16 mouse cellular contexts compared by ENCODE assay signal in genomic region chr3:21842545-21843291, GRCm38 (mm10).
DNase-seq lines count a peak whose midpoint lies in the region; ATAC-seq and TF ChIP-seq lines count a peak whose summit lies in the region.
"Had no signal": no experiment of that assay in that cellular context is flagged by ENCODE, and none has a peak within 500 bp of the region (broad histone marks: within the 10 kb centered on the region; RNA-seq: fewer than 3 reads in every experiment).

No protein-coding gene starts in this region.

- 39% methylated on average over 10 of the region's 10 CpGs for WGBS in heart, adult 2 months
- WGBS in hindbrain, embryonic 16.5 days = 30% methylated on average over 10 of the region's 10 CpGs

- no peak for TF ChIP-seq CTCF in heart, adult 2 months (IDR thresholded peaks at IDR 0.05)

- peaks cover 3% of the 10 kb centered on the region; the same call in 1 of the 2 replicates for H3K36me3 ChIP-seq in heart, adult 2 months (ENCODE audit: control insufficient read depth, insufficient read depth, low read length)
- H3K36me3 ChIP-seq in hindbrain, embryonic 16.5 days (ENCODE audit: control insufficient read depth, insufficient read depth, low read length) = no peaks in the 10 kb centered on the region
- H3K36me3 ChIP-seq: embryonic facial prominence, embryonic 12.5 days; forebrain, embryonic 10.5 days; limb, embryonic 12.5 days had no signal

- H3K79me2 ChIP-seq in heart, adult 2 months (replicated peaks; ENCODE audit: control insufficient read depth, insufficient read depth, low read length) = no peaks in the 10 kb centered on the region

- H3K4me2 ChIP-seq in hindbrain, embryonic 16.5 days (ENCODE audit: low read length) = no peak overlapping the region
- H3K4me2 ChIP-seq: embryonic facial prominence, embryonic 12.5 days; limb, embryonic 12.5 days had no signal

- no peak overlapping the region for H3K27ac ChIP-seq in heart, adult 2 months
- H3K27ac ChIP-seq in hindbrain, embryonic 16.5 days (ENCODE audit: low read depth, low read length) = peak overlapping the region; percentile 9; the same call in 1 of the 2 replicates
- H3K27ac ChIP-seq: embryonic facial prominence, embryonic 12.5 days; forebrain, embryonic 10.5 days; limb, embryonic 12.5 days had no signal

- peaks cover 8% of the 10 kb centered on the region for H3K4me1 ChIP-seq in heart, adult 2 months (ENCODE audit: control insufficient read depth, insufficient read depth, low read length)
- H3K4me1 ChIP-seq in hindbrain, embryonic 16.5 days (ENCODE audit: control insufficient read depth, insufficient read depth, low read depth, low read length) = peaks cover 6% of the 10 kb centered on the region
- H3K4me1 ChIP-seq: embryonic facial prominence, embryonic 12.5 days; limb, embryonic 12.5 days had no signal

- intact Hi-C loops in heart, adult 2 months (cut with DNase I) = loop anchor here (2.0 kb wide), 1 partner anchor 92 kb away; no protein-coding TSS in a partner anchor

- no peak overlapping the region for H3K9ac ChIP-seq in heart, adult 2 months (ENCODE audit: low read depth, low read length)
- H3K9ac ChIP-seq in hindbrain, embryonic 16.5 days (ENCODE audit: low read depth, low read length) = no peak overlapping the region
- H3K9ac ChIP-seq: embryonic facial prominence, embryonic 12.5 days; limb, embryonic 12.5 days had no signal

- H3K27me3 ChIP-seq in heart, adult 2 months (ENCODE audit: control insufficient read depth, insufficient read depth, low read length) = no peaks in the 10 kb centered on the region
- H3K27me3 ChIP-seq in hindbrain, embryonic 16.5 days (replicated peaks; ENCODE audit: control insufficient read depth, insufficient read depth, low read length) = no peaks in the 10 kb centered on the region
- H3K27me3 ChIP-seq: embryonic facial prominence, embryonic 12.5 days; limb, embryonic 12.5 days had no signal

- H3K9me3 ChIP-seq in hindbrain, embryonic 16.5 days (ENCODE audit: control insufficient read depth, low read length) = no peaks in the 10 kb centered on the region
- H3K9me3 ChIP-seq: embryonic facial prominence, embryonic 12.5 days; forebrain, embryonic 10.5 days; limb, embryonic 12.5 days had no signal

- TF ChIP-seq EP300 in heart, adult 2 months (IDR thresholded peaks at IDR 0.05; ENCODE audit: insufficient read depth, low read depth, low read length) = no peak

- no peak overlapping the region for H3K4me3 ChIP-seq in heart, adult 2 months
- H3K4me3 ChIP-seq in hindbrain, embryonic 16.5 days (ENCODE audit: low read length) = no peak overlapping the region
- H3K4me3 ChIP-seq: embryonic facial prominence, embryonic 12.5 days; forebrain, embryonic 10.5 days; limb, embryonic 12.5 days had no signal

- ATAC-seq in hindbrain, embryonic 16.5 days = peak; percentile 57
- ATAC-seq: CD4-positive, CD25-positive, alpha-beta regulatory T cell, adult 4 months had no signal

- DNase-seq in heart, adult 11 months = peak; percentile 27
- no peak for DNase-seq in heart, adult 2 months
- peak; percentile 22 to 44 for DNase-seq in kidney, postnatal 25 days
- DNase-seq in kidney, adult 11 months = no peak
- DNase-seq in adipocyte (ENCODE audit: low spot score) = peak; percentile 24
- DNase-seq in frontal cortex, postnatal 14 days (ENCODE audit: low spot score in 2 of 2) = no peak
- no peak for DNase-seq in frontal cortex, adult 2 months (ENCODE audit: extremely low spot score in 1 of 2, low spot score in 1 of 2)
- DNase-seq: cerebellum, adult 9-11 months; heart, postnatal 36 days; spleen, adult 18-20 months; thymus, postnatal 25 days had no signal

- TF ChIP-seq POLR2A in heart, adult 2 months (IDR thresholded peaks at IDR 0.05; ENCODE audit: insufficient read depth, low read depth, low read length) = no peak

Comparison
In these comparisons a context has a peak if more than half of its experiments do, and no peak if none do; other contexts are left out.
1. DNase-seq: peak in heart, adult 11 months (single experiment), kidney, postnatal 25 days (2 of 2) and adipocyte (single experiment); none in heart, adult 2 months (0 of 2), kidney, adult 11 months (single experiment), frontal cortex, postnatal 14 days (0 of 2) and frontal cortex, adult 2 months (0 of 2).